Mouse (Mus musculus) adrenal gland, postnatal 25 days (tissue): Measurements from ENCODE around the gene 1700069L16Rik. TPM values are rescaled to one million over a fixed set of nuclear protein-coding genes. Genes with fewer than 3 reads are reported as not detected.

Experiments
- DNase-seq: peaks from one replicate; pipeline ENCODE4 v3.0.0; 2021; ENCODE audit warnings: mixed read lengths
- total RNA-seq: library from RNA; stranded (reverse); gene quantifications from 2 replicates; pipeline ENCODE4 v1.2.3, GENCODE M21; 2021

Gene 1700069L16Rik
- total RNA-seq, 1 experiment from 2014 or later, result not detected

GRCm38 (mm10) chr5:113687514-113687913, 37.1 kb downstream of the 1700069L16Rik start:
- DNase-seq, result no peak

- no peak for DNase-seq
Measured at GRCm38 (mm10) chr5:113685471-113685870, 39.1 kb downstream of the 1700069L16Rik start.

GRCm38 (mm10) chr5:113683246-113683645, 41.3 kb downstream of the 1700069L16Rik start:
- DNase-seq, result no peak

GRCm38 (mm10) chr5:113682472-113682871, 42.1 kb downstream of the 1700069L16Rik start:
- DNase-seq, result no peak

- no peak for DNase-seq
Measured at GRCm38 (mm10) chr5:113681219-113681618, 43.4 kb downstream of the 1700069L16Rik start.

GRCm38 (mm10) chr5:113679509-113679908, 45.1 kb downstream of the 1700069L16Rik start:
- no peak for DNase-seq

- DNase-seq, result peak; percentile 15
Measured at GRCm38 (mm10) chr5:113678743-113679452, 45.7 kb downstream of the 1700069L16Rik start.

- no peak for DNase-seq
Measured at GRCm38 (mm10) chr5:113677541-113677940, 47.0 kb downstream of the 1700069L16Rik start.

GRCm38 (mm10) chr5:113674851-113675250, 49.7 kb downstream of the 1700069L16Rik start:
- DNase-seq, result no peak

GRCm38 (mm10) chr5:113672456-113672855, 52.1 kb downstream of the 1700069L16Rik start:
- peak; percentile 20 for DNase-seq

GRCm38 (mm10) chr5:113670597-113670996, 54.0 kb downstream of the 1700069L16Rik start:
- no peak for DNase-seq

- DNase-seq, result no peak
Measured at GRCm38 (mm10) chr5:113670110-113670509, 54.5 kb downstream of the 1700069L16Rik start.

GRCm38 (mm10) chr5:113664629-113665195, 59.9 kb downstream of the 1700069L16Rik start:
- no peak for DNase-seq

- no peak for DNase-seq
Measured at GRCm38 (mm10) chr5:113664127-113664526, 60.4 kb downstream of the 1700069L16Rik start.

- DNase-seq, result no peak
Measured at GRCm38 (mm10) chr5:113660872-113661271, 63.7 kb downstream of the 1700069L16Rik start.

- no peak for DNase-seq
Measured at GRCm38 (mm10) chr5:113654821-113655220, 69.8 kb downstream of the 1700069L16Rik start.

- no peak for DNase-seq
Measured at GRCm38 (mm10) chr5:113654206-113654605, 70.4 kb downstream of the 1700069L16Rik start.

GRCm38 (mm10) chr5:113652215-113652614, 72.4 kb downstream of the 1700069L16Rik start:
- no peak for DNase-seq

- no peak for DNase-seq
Measured at GRCm38 (mm10) chr5:113650035-113650865, 74.3 kb downstream of the 1700069L16Rik start, which contains the start of gene Cmklr1. TSS of gene Cmklr1 (minus strand) at chr5:113650426.

GRCm38 (mm10) chr5:113648647-113649211, 75.8 kb downstream of the 1700069L16Rik start:
- no peak for DNase-seq

GRCm38 (mm10) chr5:113647141-113647540, 77.4 kb downstream of the 1700069L16Rik start:
- DNase-seq, result no peak

- no peak for DNase-seq
Measured at GRCm38 (mm10) chr5:113644520-113644919, 80.1 kb downstream of the 1700069L16Rik start.
